Mouse (Mus musculus) lung, embryonic 14.5 days (tissue): ENCODE data around the gene Fto. TPM values are rescaled to one million over a fixed set of nuclear protein-coding genes. Genes with fewer than 3 reads are reported as not detected.

Experiments used
- ATAC-seq: fragments of 200-750 bp; cut with Nextera tagmentation; 2 replicates; pipeline ENCODE4 v1.8.0; 2017; ENCODE audit warnings: mild to moderate bottlenecking, moderate TSS enrichment, moderate library complexity; ENCODE audit not compliant: insufficient read depth
- DNase-seq: peaks from one replicate; pipeline ENCODE4 v3.0.0-alpha.2; 2015
- H3K27ac ChIP-seq: fragments of 300-500 bp; sonication (generic); 2 replicates; pipeline ENCODE4 v1.5.1; 2014; ENCODE audit warnings: low read depth, mild to moderate bottlenecking, moderate library complexity
- H3K27me3 ChIP-seq: fragments of 300-500 bp; sonication (generic); 2 replicates; pipeline ENCODE4 v1.6.1; 2014; ENCODE audit warnings: low read length, control low read depth; ENCODE audit not compliant: insufficient read depth
- H3K36me3 ChIP-seq: fragments of 300-500 bp; sonication (generic); 2 replicates; pipeline ENCODE4 v1.6.1; 2014; ENCODE audit warnings: control low read depth; ENCODE audit not compliant: insufficient read depth
- H3K4me1 ChIP-seq: fragments of 300-500 bp; sonication (generic); 2 replicates; pipeline ENCODE4 v1.6.1; 2014; ENCODE audit warnings: antibody characterized with exemption, control low read depth; ENCODE audit not compliant: insufficient read depth
- H3K4me2 ChIP-seq: fragments of 300-500 bp; sonication (generic); 2 replicates; pipeline ENCODE4 v1.6.1; 2014; ENCODE audit warnings: mild to moderate bottlenecking
- H3K4me3 ChIP-seq: fragments of 300-500 bp; sonication (generic); 2 replicates; pipeline ENCODE4 v1.5.1; 2014; ENCODE audit warnings: low read depth, low read length
- H3K9ac ChIP-seq: fragments of 300-500 bp; sonication (generic); 2 replicates; pipeline ENCODE4 v1.6.1; 2014
- H3K9me3 ChIP-seq: fragments of 300-500 bp; sonication (generic); 2 replicates; pipeline ENCODE4 v1.6.1; 2016; ENCODE audit warnings: low read depth, low read length, control low read depth
- CTCF ChIP-seq: IDR thresholded peaks from 2 replicates; pipeline ENCODE4 v1.5.1; 2016; ENCODE audit warnings: antibody characterized with exemption, low read depth
- WGBS: fragments of 180-500 bp; shearing (Covaris S2); extraction: QIAGEN DNeasy Blood & Tissue Kit; methylation state at CpG from one replicate; pipeline ENCODE4 v1.1.7; 2014; 5-methylcytosine and 5-hydroxymethylcytosine counted together
- polyA plus RNA-seq: library from polyadenylated mRNA; unstranded; fragments of >200 nt; fragmentation: Nextera tagmentation; extraction: Ambion mirVana; gene quantifications from 2 replicates; pipeline ENCODE4 v1.2.1, GENCODE M21; 2014

Gene Fto
- polyA plus RNA-seq, 1 experiment from 2014 or later, result 104 TPM

- no peak overlapping the region for H3K27ac ChIP-seq
- H3K36me3 ChIP-seq, result no peaks in the 10 kb centered on the region
- 0 out of 2 replicates have a peak, but pooled peaks cover 3% of the 10 kb centered on the region for H3K4me1 ChIP-seq
- no peak overlapping the region for H3K4me2 ChIP-seq
- DNase-seq, result no peak
- no peak overlapping the region for H3K4me3 ChIP-seq
- WGBS, result 81% methylated on average over 11 of the region's 11 CpGs
- ATAC-seq, result no peak
- no peaks in the 10 kb centered on the region for H3K9me3 ChIP-seq
- no peak overlapping the region for H3K9ac ChIP-seq
- H3K27me3 ChIP-seq, result no peaks in the 10 kb centered on the region
- TF ChIP-seq CTCF, result no peak
Measured at GRCm38 (mm10) chr8:91355956-91356699, 42.8 kb downstream of the Fto start.

- 76% methylated on average over 4 of the region's 4 CpGs for WGBS
Measured at GRCm38 (mm10) chr8:91357493-91358014, 44.2 kb downstream of the Fto start.

GRCm38 (mm10) chr8:91358016-91358415 lies 44.7 kb downstream of the Fto start:
- Histone ChIP-seq H3K9me3 (no peaks in the 10 kb centered on the region), H3K9ac (no peak overlapping the region), H3K4me2 (no peak overlapping the region), H3K4me1 (0 out of 2 replicates have a peak, but pooled peaks cover 3% of the 10 kb centered on the region), H3K27me3 (no peaks in the 10 kb centered on the region), H3K4me3 (no peak overlapping the region), H3K27ac (no peak overlapping the region; the same call in 1 of the 2 replicates), H3K36me3 (no peaks in the 10 kb centered on the region)
- 73% methylated on average over 5 of the region's 5 CpGs for WGBS
- no peak for ATAC-seq
- no peak for TF ChIP-seq CTCF
- DNase-seq, result no peak

More at GRCm38 (mm10) chr8:91357493-91358014, 44.2 kb downstream of the Fto start:
- Histone ChIP-seq H3K27ac (no peak overlapping the region), H3K36me3 (no peaks in the 10 kb centered on the region), H3K4me3 (no peak overlapping the region), H3K9ac (no peak overlapping the region), H3K4me1 (0 out of 2 replicates have a peak, but pooled peaks cover 3% of the 10 kb centered on the region), H3K9me3 (no peaks in the 10 kb centered on the region), H3K27me3 (no peaks in the 10 kb centered on the region), H3K4me2 (no peak overlapping the region)
- ATAC-seq, result no peak
- DNase-seq, result no peak
- TF ChIP-seq CTCF, result no peak

- WGBS, result 77% methylated on average over 9 of the region's 9 CpGs
- Histone ChIP-seq H3K4me3 (no peak overlapping the region), H3K4me1 (0 out of 2 replicates have a peak, but pooled peaks cover 3% of the 10 kb centered on the region)
Measured at GRCm38 (mm10) chr8:91359511-91359910, 46.2 kb downstream of the Fto start.

GRCm38 (mm10) chr8:91360644-91361357 lies 47.5 kb downstream of the Fto start:
- no peak for TF ChIP-seq CTCF
- H3K4me3 ChIP-seq, result no peak overlapping the region
- no peak overlapping the region for H3K9ac ChIP-seq
- no peak overlapping the region for H3K4me2 ChIP-seq
- 86% methylated on average over 10 of the region's 10 CpGs for WGBS
- no peaks in the 10 kb centered on the region for H3K36me3 ChIP-seq
- no peaks in the 10 kb centered on the region for H3K4me1 ChIP-seq
- no peaks in the 10 kb centered on the region for H3K27me3 ChIP-seq
- DNase-seq, result no peak
- H3K9me3 ChIP-seq, result no peaks in the 10 kb centered on the region
- ATAC-seq, result no peak
- H3K27ac ChIP-seq, result no peak overlapping the region

More at GRCm38 (mm10) chr8:91359511-91359910, 46.2 kb downstream of the Fto start:
- TF ChIP-seq CTCF, result no peak
- ATAC-seq (no peak), DNase-seq (no peak)
- H3K9me3 ChIP-seq, result no peaks in the 10 kb centered on the region
- no peaks in the 10 kb centered on the region for H3K27me3 ChIP-seq
- H3K9ac ChIP-seq, result no peak overlapping the region
- no peak overlapping the region for H3K4me2 ChIP-seq
- no peaks in the 10 kb centered on the region for H3K36me3 ChIP-seq
- no peak overlapping the region for H3K27ac ChIP-seq

GRCm38 (mm10) chr8:91363272-91363860 lies 50.0 kb downstream of the Fto start:
- H3K9ac ChIP-seq, result no peak overlapping the region
- no peaks in the 10 kb centered on the region for H3K9me3 ChIP-seq
- no peak overlapping the region for H3K27ac ChIP-seq
- DNase-seq (no peak), ATAC-seq (no peak)
- TF ChIP-seq CTCF, result no peak
- H3K27me3 ChIP-seq, result no peaks in the 10 kb centered on the region
- WGBS, result 92% methylated on average over 10 of the region's 10 CpGs
- H3K4me2 ChIP-seq, result no peak overlapping the region
- H3K4me1 ChIP-seq, result no peaks in the 10 kb centered on the region
- H3K36me3 ChIP-seq, result no peaks in the 10 kb centered on the region
- H3K4me3 ChIP-seq, result no peak overlapping the region
